Mouse (Mus musculus) neural tube, embryonic 15.5 days (tissue): ENCODE data around the gene Smarce1. TPM values are rescaled to one million over a fixed set of nuclear protein-coding genes. Genes with fewer than 3 reads are reported as not detected.

Experiments
- ATAC-seq: fragments of 200-750 bp; cut with Nextera tagmentation; 2 replicates; pipeline ENCODE4 v1.8.0; 2017; ENCODE audit warnings: mild to moderate bottlenecking, moderate TSS enrichment, moderate library complexity; ENCODE audit not compliant: low FRiP score
- H3K27ac ChIP-seq: fragments of 300-500 bp; sonication (generic); replicated peaks from 2 replicates; pipeline ENCODE4 v1.5.1; 2015; ENCODE audit warnings: mild to moderate bottlenecking, inconsistent platforms
- H3K27me3 ChIP-seq: fragments of 300-500 bp; sonication (generic); replicated peaks from 2 replicates; pipeline ENCODE4 v1.6.1; 2015; ENCODE audit warnings: inconsistent platforms
- H3K36me3 ChIP-seq: fragments of 300-500 bp; sonication (generic); 2 replicates; pipeline ENCODE4 v1.6.1; 2015; ENCODE audit warnings: inconsistent platforms
- H3K4me1 ChIP-seq: fragments of 300-500 bp; sonication (generic); 2 replicates; pipeline ENCODE4 v1.6.1; 2015; ENCODE audit warnings: inconsistent platforms
- H3K4me2 ChIP-seq: fragments of 300-500 bp; sonication (generic); 2 replicates; pipeline ENCODE4 v1.6.1; 2015; ENCODE audit warnings: inconsistent platforms, mild to moderate bottlenecking, moderate library complexity
- H3K4me3 ChIP-seq: fragments of 300-500 bp; sonication (generic); replicated peaks from 2 replicates; pipeline ENCODE4 v1.5.1; 2015; ENCODE audit warnings: mild to moderate bottlenecking, inconsistent platforms
- H3K9ac ChIP-seq: fragments of 300-500 bp; sonication (generic); replicated peaks from 2 replicates; pipeline ENCODE4 v1.6.1; 2015; ENCODE audit warnings: mild to moderate bottlenecking, inconsistent platforms
- H3K9me3 ChIP-seq: fragments of 300-500 bp; sonication (generic); replicated peaks from 2 replicates; pipeline ENCODE4 v1.6.1; 2016; ENCODE audit warnings: inconsistent platforms
- WGBS: fragments of 180-500 bp; shearing (Covaris S2); methylation state at CpG from one replicate; pipeline ENCODE4 v1.1.7; 2015; ENCODE audit warnings: mixed read lengths; 5-methylcytosine and 5-hydroxymethylcytosine counted together
- polyA plus RNA-seq: library from polyadenylated mRNA; unstranded; fragments of >200 nt; fragmentation: Nextera tagmentation; extraction: Ambion mirVana; gene quantifications from 2 replicates; pipeline ENCODE4 v1.2.1, GENCODE M21; 2015

The Smarce1 gene
- polyA plus RNA-seq, 1 experiment from 2014 or later, result 221 TPM

DNA sequence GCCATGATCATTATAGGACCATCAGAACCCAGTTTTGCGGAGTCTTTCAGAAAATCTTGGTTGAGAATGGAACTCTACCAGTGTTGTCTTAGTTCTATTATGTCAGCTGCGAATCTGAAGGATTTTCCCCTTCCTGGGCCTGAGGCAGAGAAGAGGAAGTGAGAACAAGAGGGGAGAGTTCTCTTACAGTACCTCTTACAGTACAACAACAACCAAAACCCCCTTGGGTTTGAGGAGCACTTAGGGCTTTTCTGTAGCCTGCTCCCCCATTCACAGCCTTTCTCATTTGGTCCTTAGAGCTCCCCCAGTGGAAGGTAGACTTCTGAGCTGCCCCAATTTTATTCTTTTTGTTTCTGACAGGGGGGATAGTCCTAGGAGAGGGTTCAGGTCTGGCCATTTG lies 44.0 kb downstream of the Smarce1 start:
- no peak for ATAC-seq
- H3K9me3 ChIP-seq, result no peaks in the 10 kb centered on the region
- H3K4me2 ChIP-seq, result no peak overlapping the region
- no peak overlapping the region for H3K4me3 ChIP-seq
- no peak overlapping the region for H3K9ac ChIP-seq
- no peaks in the 10 kb centered on the region for H3K27me3 ChIP-seq
- no peaks in the 10 kb centered on the region for H3K36me3 ChIP-seq
- H3K27ac ChIP-seq, result no peak overlapping the region
- peaks cover 5% of the 10 kb centered on the region for H3K4me1 ChIP-seq
- WGBS, result 84% methylated on average over 2 of the region's 2 CpGs

DNA sequence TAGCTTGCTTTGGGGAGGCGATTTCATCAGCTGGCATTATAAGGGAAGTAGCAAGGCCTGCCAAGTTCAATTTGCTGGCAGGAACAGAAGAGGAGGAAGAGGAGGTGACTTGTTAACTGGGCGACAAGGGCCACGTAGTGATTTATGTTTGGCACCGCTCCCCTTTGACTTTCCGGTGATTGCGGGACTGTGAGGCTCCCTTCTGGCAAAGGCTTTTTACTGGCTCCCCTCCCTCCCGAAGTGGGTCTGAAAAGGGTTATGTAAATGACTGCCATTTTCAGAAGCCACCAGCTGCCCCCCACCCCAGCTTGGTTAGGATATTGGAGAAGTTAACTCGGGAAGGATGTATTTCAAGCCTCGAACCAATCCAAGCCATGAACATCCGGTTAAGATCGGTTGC lies 48.2 kb downstream of the Smarce1 start:
- Histone ChIP-seq H3K9me3 (no peaks in the 10 kb centered on the region), H3K4me2 (no peak overlapping the region), H3K27me3 (no peaks in the 10 kb centered on the region), H3K36me3 (no peaks in the 10 kb centered on the region), H3K27ac (no peak overlapping the region), H3K4me3 (no peak overlapping the region), H3K9ac (no peak overlapping the region), H3K4me1 (peaks cover 5% of the 10 kb centered on the region)
- 39% methylated on average over 11 of the region's 11 CpGs for WGBS
- no peak for ATAC-seq

DNA sequence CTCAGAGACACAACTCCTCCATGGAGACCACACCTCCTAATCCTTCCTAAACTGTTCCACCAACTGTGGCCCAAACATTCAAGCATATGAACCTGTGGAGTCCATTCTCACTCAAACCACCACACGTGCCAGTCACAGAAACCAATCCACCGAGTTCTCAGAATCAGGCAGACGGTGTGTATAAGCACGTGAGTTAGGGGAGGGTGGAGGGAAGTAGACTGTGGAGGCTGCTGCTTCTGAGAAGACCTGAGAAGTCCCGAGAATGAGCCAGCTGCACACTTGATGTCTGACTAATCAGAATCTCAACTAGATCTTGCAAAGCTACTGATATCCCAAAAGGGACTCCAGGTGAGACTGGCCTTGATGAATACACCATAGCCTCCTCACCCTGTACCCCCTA lies 50.7 kb downstream of the Smarce1 start:
- no peaks in the 10 kb centered on the region for H3K36me3 ChIP-seq
- no peak overlapping the region for H3K4me3 ChIP-seq
- H3K27ac ChIP-seq, result no peak overlapping the region
- no peaks in the 10 kb centered on the region for H3K27me3 ChIP-seq
- peaks cover 5% of the 10 kb centered on the region for H3K4me1 ChIP-seq
- H3K9ac ChIP-seq, result no peak overlapping the region
- 89% methylated on average over 5 of the region's 5 CpGs for WGBS
- ATAC-seq, result no peak
- H3K4me2 ChIP-seq, result no peak overlapping the region
- H3K9me3 ChIP-seq, result no peaks in the 10 kb centered on the region

DNA sequence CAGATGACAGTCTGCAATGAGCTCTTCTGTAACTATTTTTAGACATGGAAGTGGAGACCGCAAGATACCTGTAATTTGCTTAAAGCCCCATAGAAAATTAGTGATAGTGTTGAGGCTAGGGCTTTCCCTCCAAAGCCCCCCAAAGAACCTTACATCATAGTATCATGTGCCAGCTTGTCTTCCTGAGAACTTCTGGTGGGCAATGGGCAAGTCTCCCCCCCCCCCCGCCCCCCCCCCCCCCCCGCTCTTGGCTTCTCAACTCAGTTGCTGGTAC lies 53.0 kb downstream of the Smarce1 start:
- no peak overlapping the region for H3K4me3 ChIP-seq
- H3K27ac ChIP-seq, result no peak overlapping the region
- H3K27me3 ChIP-seq, result no peaks in the 10 kb centered on the region
- peaks cover 5% of the 10 kb centered on the region for H3K4me1 ChIP-seq
- no peak overlapping the region for H3K9ac ChIP-seq
- 55% methylated on average over 2 of the region's 3 CpGs for WGBS
- no peak for ATAC-seq
- no peaks in the 10 kb centered on the region for H3K36me3 ChIP-seq
- H3K4me2 ChIP-seq, result no peak overlapping the region
- no peaks in the 10 kb centered on the region for H3K9me3 ChIP-seq

DNA sequence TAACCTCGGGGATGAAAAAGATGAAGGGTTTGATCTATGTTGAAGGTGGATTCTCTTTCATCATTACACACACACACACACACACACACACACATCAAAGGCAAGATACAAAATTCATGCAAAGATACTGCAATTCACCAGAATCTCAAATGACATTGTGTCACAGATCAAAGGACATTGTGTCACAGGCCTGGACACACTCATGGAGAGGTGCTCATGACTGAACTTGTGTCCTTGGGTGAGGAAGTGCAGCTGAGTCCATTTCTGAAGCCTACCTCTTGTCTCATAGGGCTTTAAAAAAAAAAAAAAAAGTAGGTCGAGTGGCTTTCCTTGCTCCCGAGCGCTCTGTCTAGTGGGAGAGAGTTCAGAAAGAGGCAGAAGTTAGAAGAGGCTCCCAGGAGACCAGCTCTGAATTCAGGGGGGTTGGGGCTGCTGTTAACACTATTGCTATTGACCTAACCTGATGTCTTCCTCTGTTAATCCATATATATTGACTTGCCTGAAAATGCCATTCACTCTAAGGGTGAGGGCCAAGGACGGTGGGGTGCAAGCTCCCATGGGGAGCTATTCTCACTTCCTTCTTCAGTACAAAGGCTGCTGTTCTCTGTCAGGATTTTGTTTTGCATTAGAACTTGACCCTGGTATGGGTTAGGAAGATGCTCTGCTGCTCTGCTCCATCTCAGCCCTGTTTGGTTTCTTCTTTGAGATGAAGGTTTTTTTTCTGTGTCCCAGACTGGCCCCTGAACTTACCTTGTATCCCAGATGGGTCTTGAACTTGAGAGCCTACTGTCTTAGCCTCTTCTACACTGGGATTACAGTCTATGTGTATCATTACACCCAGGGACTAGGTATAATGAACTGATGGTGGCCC lies 53.5 kb downstream of the Smarce1 start:
- no peak overlapping the region for H3K4me3 ChIP-seq
- WGBS, result 69% methylated on average over 5 of the region's 5 CpGs
- no peaks in the 10 kb centered on the region for H3K9me3 ChIP-seq
- no peaks in the 10 kb centered on the region for H3K27me3 ChIP-seq
- ATAC-seq, result no peak
- H3K27ac ChIP-seq, result no peak overlapping the region
- H3K36me3 ChIP-seq, result no peaks in the 10 kb centered on the region
- H3K4me2 ChIP-seq, result no peak overlapping the region
- H3K4me1 ChIP-seq, result peaks cover under 1% of the 10 kb centered on the region
- H3K9ac ChIP-seq, result no peak overlapping the region

DNA sequence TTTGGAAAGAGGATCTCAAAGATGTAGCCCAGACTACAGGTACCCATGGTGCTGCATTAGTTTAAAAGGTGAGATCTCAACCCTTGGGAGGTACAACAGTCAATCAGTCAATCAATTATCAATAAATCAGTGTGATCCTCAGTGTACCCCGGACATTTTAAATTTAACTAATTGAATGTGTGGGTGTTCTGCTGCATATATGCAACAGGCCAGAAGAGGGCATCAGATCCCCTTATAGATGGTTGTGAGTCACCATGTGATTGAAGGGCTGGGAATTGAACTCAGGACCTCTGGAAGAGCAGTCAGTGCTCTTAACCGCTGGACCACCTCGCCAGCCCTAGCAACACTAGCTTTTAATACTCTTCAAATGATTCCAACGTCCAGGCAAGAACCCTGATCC lies 58.8 kb downstream of the Smarce1 start:
- no peaks in the 10 kb centered on the region for H3K4me1 ChIP-seq
- no peak overlapping the region for H3K4me2 ChIP-seq
- no peaks in the 10 kb centered on the region for H3K27me3 ChIP-seq
- ATAC-seq, result no peak
- no peaks in the 10 kb centered on the region for H3K36me3 ChIP-seq
- no peak overlapping the region for H3K27ac ChIP-seq
- H3K9ac ChIP-seq, result no peak overlapping the region
- no peak overlapping the region for H3K4me3 ChIP-seq
- WGBS, result 80% methylated on average over 4 of the region's 4 CpGs
- H3K9me3 ChIP-seq, result no peaks in the 10 kb centered on the region

DNA sequence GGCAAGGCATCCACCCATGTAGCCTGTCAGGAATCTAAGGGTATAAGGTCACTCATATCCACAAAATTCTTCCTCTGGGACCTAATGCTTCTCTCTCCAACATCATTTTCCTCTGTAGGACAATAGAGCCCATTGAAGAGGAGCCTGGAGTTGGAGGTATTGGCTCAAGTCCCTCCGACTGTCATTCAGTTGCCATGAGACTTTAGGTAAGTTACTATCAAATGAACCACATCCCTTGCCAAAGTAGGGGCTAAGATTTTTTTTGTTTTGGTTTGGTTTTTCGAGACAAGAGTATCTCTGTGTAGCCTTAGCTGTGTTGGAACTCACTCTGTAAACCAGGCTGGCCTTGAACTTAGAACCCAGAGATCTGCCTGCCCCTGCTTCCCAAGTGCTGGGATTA lies 59.4 kb downstream of the Smarce1 start:
- Histone ChIP-seq H3K9me3 (no peaks in the 10 kb centered on the region), H3K27me3 (no peaks in the 10 kb centered on the region), H3K27ac (no peak overlapping the region), H3K4me3 (no peak overlapping the region), H3K4me2 (no peak overlapping the region), H3K4me1 (no peaks in the 10 kb centered on the region), H3K9ac (no peak overlapping the region), H3K36me3 (no peaks in the 10 kb centered on the region)
- no peak for ATAC-seq
- 79% methylated on average over 2 of the region's 2 CpGs for WGBS

DNA sequence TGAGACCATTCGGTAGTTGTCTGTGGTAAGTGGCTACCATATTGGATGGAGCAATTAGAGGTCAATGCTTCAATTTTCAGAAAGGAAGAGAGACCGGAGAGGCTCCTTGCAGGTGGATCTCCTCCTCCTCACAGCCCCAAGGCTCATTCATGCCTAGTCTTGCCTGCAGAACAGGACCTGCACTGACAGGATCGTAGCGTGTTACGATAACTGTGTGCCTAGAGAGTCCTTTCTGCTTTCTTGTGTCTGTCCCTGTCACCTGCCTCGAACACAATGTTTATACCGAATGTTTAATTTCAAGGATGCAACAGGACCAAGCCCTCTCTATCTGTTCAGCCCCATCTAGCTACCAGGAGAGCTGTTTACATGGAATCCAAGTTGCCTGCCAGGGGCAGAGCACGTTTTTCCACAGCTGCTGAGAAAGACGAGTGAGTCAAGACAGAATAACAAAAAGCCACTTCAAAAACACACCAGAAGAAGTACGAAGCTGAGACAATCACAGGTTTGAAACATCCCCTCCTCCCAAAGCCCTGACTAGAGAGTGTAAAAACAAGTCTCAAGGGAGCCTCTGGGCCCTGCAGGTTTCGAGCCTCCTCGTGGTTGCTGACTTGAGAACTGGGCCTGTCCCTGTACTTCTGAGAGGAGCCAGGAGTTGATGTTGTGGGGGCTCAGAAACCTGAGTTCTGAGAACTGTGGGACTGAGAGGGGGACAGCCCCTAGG lies 60.1 kb downstream of the Smarce1 start:
- 75% methylated on average over 12 of the region's 12 CpGs for WGBS
- H3K27me3 ChIP-seq, result no peaks in the 10 kb centered on the region
- H3K27ac ChIP-seq, result no peak overlapping the region
- ATAC-seq, result no peak
- H3K4me1 ChIP-seq, result no peaks in the 10 kb centered on the region
- no peak overlapping the region for H3K4me2 ChIP-seq
- no peaks in the 10 kb centered on the region for H3K36me3 ChIP-seq
- no peak overlapping the region for H3K4me3 ChIP-seq
- H3K9ac ChIP-seq, result no peak overlapping the region
- H3K9me3 ChIP-seq, result no peaks in the 10 kb centered on the region

DNA sequence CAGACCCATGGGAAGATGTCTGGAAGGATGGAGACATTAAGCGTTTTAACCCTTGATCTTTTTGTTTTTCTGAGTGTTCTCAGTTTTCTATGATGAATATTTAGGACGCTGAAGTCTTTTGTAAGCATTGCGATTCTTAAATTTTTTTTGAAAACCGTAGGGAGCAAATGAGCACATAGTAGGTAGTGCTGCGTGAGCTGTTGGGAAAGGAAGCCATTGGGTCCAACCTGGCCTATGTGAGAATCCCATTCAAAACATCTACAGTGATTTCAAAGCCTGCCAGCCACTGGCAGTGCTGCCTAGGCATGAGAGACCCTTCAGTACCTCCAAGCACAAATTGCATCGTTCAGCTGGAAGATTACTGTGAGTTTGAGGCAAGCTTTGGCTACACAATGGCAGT lies 60.8 kb downstream of the Smarce1 start:
- no peak for ATAC-seq
- WGBS, result 92% methylated on average over 6 of the region's 6 CpGs
- Histone ChIP-seq H3K4me3 (no peak overlapping the region), H3K36me3 (no peaks in the 10 kb centered on the region), H3K4me1 (no peaks in the 10 kb centered on the region), H3K9me3 (no peaks in the 10 kb centered on the region), H3K27me3 (no peaks in the 10 kb centered on the region), H3K9ac (no peak overlapping the region), H3K27ac (no peak overlapping the region), H3K4me2 (no peak overlapping the region)

DNA sequence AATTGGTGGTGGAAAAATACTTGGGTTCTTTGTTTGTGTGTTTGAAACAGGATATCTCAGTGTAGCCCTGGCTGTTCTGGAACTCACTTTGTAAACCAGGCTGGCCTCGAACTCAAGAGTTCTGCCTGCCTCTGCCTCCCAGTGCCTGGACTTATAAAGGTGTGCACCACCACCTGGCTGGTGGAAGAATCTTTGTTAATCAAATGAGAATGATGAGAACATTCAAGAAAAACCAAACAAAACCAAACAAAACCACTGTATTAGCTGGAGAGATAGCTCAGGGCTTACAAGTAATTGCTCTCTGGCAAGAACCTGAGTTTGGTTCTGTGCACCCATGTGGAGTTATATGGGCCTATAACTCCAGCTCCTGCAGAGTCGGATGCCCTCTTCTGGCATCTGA lies 61.4 kb downstream of the Smarce1 start:
- Histone ChIP-seq H3K4me2 (no peak overlapping the region), H3K36me3 (no peaks in the 10 kb centered on the region), H3K27ac (no peak overlapping the region), H3K9ac (no peak overlapping the region), H3K4me1 (no peaks in the 10 kb centered on the region), H3K27me3 (no peaks in the 10 kb centered on the region), H3K4me3 (no peak overlapping the region), H3K9me3 (no peaks in the 10 kb centered on the region)
- ATAC-seq, result no peak
- WGBS, result 93% methylated on average over 2 of the region's 2 CpGs

DNA sequence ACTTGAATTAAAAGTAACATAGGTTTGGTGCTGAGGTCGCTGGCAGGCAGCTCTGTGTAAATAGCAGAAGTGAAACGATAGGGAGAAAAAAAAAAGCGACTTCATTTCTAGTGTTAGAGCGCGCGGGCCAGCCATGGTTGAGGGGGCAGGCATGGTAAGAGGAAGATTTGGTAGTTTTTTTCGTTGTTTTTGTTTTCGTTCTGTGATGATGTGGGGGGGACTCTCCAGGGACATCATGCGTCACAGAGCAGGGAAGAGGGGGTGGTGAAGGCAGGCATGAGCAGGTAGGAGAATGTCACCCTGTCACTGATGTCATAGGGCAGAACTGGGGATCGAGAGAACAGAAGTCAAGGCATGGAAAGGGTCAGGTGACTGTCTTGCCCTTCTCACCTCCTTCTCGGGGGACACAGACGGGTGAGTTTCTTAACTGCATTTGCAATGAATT lies 62.8 kb downstream of the Smarce1 start:
- Histone ChIP-seq H3K4me1 (no peaks in the 10 kb centered on the region), H3K9ac (no peak overlapping the region), H3K9me3 (no peaks in the 10 kb centered on the region), H3K4me2 (no peak overlapping the region), H3K27ac (no peak overlapping the region), H3K4me3 (no peak overlapping the region), H3K36me3 (no peaks in the 10 kb centered on the region), H3K27me3 (no peaks in the 10 kb centered on the region)
- ATAC-seq, result no peak
- WGBS, result 79% methylated on average over 12 of the region's 12 CpGs

DNA sequence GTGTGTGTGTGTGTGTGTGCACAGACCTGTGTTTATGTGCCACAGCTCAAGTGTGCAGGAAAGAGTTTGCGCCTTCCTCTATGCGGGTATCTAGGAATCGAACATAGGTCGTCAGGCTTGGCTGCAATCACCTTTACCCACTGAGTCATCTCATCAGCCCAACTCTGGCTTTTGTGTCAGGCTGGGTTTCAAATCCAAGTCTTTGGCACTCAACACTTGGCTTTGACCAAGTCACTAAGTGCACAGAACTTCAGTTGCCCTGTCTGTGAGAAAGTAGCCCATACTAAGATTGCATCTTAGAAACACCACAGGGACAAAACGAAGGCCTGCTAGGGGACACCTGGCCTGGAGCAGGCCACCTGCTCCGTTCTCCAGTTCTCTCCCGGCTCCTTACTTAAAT lies 63.2 kb downstream of the Smarce1 start:
- 92% methylated on average over 7 of the region's 7 CpGs for WGBS
- no peak for ATAC-seq
- H3K9ac ChIP-seq, result no peak overlapping the region

More for the DNA sequence above, 63.2 kb downstream of the Smarce1 start:
- H3K27me3 ChIP-seq, result no peaks in the 10 kb centered on the region
- H3K4me1 ChIP-seq, result no peaks in the 10 kb centered on the region
- no peaks in the 10 kb centered on the region for H3K9me3 ChIP-seq
- H3K36me3 ChIP-seq, result no peaks in the 10 kb centered on the region
- no peak overlapping the region for H3K4me2 ChIP-seq
- no peak overlapping the region for H3K4me3 ChIP-seq
- H3K27ac ChIP-seq, result no peak overlapping the region
